Mouse (Mus musculus) spleen, adult 2 months (tissue): ENCODE measurements around the gene Tmem189. TPM values are rescaled to one million over a fixed set of nuclear protein-coding genes. Genes with fewer than 3 reads are reported as not detected.

Experiments used
- DNase-seq, 2 experiments: peaks; one replicate each; pipeline versions ENCODE4 v3.0.0 to v3.0.0-alpha.2; 2012 to 2021; ENCODE audit warnings: low spot score in 2 of 2, low read depth in 1 of 2
- H3K27ac ChIP-seq: fragments of 200-500 bp; 2 replicates; pipeline ENCODE4 v1.5.1; 2012; ENCODE audit warnings: low read length, inconsistent platforms; ENCODE audit not compliant: insufficient read depth
- H3K27me3 ChIP-seq: fragments of 200-500 bp; 2 replicates; pipeline ENCODE4 v1.6.1; 2012; ENCODE audit warnings: mild to moderate bottlenecking, moderate library complexity, low read length, inconsistent platforms; ENCODE audit not compliant: control insufficient read depth, insufficient read depth
- H3K36me3 ChIP-seq: fragments of 200-500 bp; 2 replicates; pipeline ENCODE4 v1.6.1; 2012; ENCODE audit warnings: mild to moderate bottlenecking, low read length, inconsistent platforms; ENCODE audit not compliant: control insufficient read depth, insufficient read depth
- H3K4me1 ChIP-seq: fragments of 200-500 bp; 2 replicates; pipeline ENCODE4 v1.6.1; 2011; ENCODE audit warnings: inconsistent platforms; ENCODE audit not compliant: control insufficient read depth, insufficient read depth, insufficient read length
- H3K4me3 ChIP-seq: fragments of 200-500 bp; 2 replicates; pipeline ENCODE4 v1.5.1; 2011; ENCODE audit warnings: mild to moderate bottlenecking, inconsistent platforms; ENCODE audit not compliant: insufficient read depth, insufficient read length; ENCODE audit errors: extremely low read depth
- CTCF ChIP-seq: fragments of 200-500 bp; IDR thresholded peaks from 2 replicates; pipeline ENCODE4 v1.5.1; 2011; ENCODE audit warnings: mild to moderate bottlenecking, inconsistent platforms; ENCODE audit not compliant: insufficient read depth, insufficient read length, insufficient replicate concordance; ENCODE audit errors: extremely low read depth
- POLR2A ChIP-seq: fragments of 200-500 bp; IDR thresholded peaks from 2 replicates; pipeline ENCODE4 v1.6.1; 2011; ENCODE audit warnings: low read depth, low read length, inconsistent platforms
- WGBS: fragments of 180-500 bp; shearing (Covaris S2); methylation state at CpG from one replicate; pipeline ENCODE4 v1.1.7; 2018; 5-methylcytosine and 5-hydroxymethylcytosine counted together
- polyA plus RNA-seq: library from polyadenylated mRNA; depleted of rRNA; stranded (reverse); fragments of >200 nt; gene quantifications from 2 replicates; pipeline ENCODE4 v1.2.3, GENCODE M21; 2012

Tmem189 gene
- polyA plus RNA-seq, 1 experiment: 90.7 TPM

- peak within 1 kb of the TSS; percentile 88 for H3K4me3 ChIP-seq
- no peaks in the 10 kb centered on the region for H3K27me3 ChIP-seq
- H3K4me1 ChIP-seq: peaks cover 20% of the 10 kb centered on the region; the same call in 1 of the 2 replicates
- peak; percentile 97 for DNase-seq
- peak within 1 kb of the TSS; percentile 97 for H3K27ac ChIP-seq
- H3K36me3 ChIP-seq: no peaks in the 10 kb centered on the region
- 1% methylated on average over 73 of the region's 87 CpGs for WGBS
- TF ChIP-seq POLR2A: no peak
- TF ChIP-seq CTCF: no peak
Measured at GRCm38 (mm10) chr2:167631591-167632448, 57.8 kb downstream of the Tmem189 start, which contains the start of gene Ube2v1. TSS of gene Ube2v1 (minus strand) at chr2:167632095.

- Histone ChIP-seq H3K27ac (peak overlapping the region; percentile 72), H3K27me3 (no peaks in the 10 kb centered on the region), H3K4me1 (peaks cover 20% of the 10 kb centered on the region; the same call in 1 of the 2 replicates), H3K4me3 (peak overlapping the region; percentile 88), H3K36me3 (no peaks in the 10 kb centered on the region)
- DNase-seq: peak in 1 of 2 experiments; percentile 37
- WGBS: 1% methylated on average over 31 of the region's 31 CpGs
- TF ChIP-seq POLR2A (no peak), CTCF (no peak)
Measured at GRCm38 (mm10) chr2:167631181-167631590, 58.4 kb downstream of the Tmem189 start.

- WGBS: 60% methylated on average over 5 of the region's 5 CpGs
- H3K4me3 ChIP-seq: peak overlapping the region; percentile 88
- no peaks in the 10 kb centered on the region for H3K36me3 ChIP-seq
- TF ChIP-seq CTCF: no peak
- TF ChIP-seq POLR2A: no peak
- DNase-seq: no peak
- H3K27me3 ChIP-seq: no peaks in the 10 kb centered on the region
- peaks cover 20% of the 10 kb centered on the region; the same call in 1 of the 2 replicates for H3K4me1 ChIP-seq
- H3K27ac ChIP-seq: peak overlapping the region; percentile 43; the same call in 1 of the 2 replicates
Measured at GRCm38 (mm10) chr2:167630421-167630820, 59.2 kb downstream of the Tmem189 start.

DNA sequence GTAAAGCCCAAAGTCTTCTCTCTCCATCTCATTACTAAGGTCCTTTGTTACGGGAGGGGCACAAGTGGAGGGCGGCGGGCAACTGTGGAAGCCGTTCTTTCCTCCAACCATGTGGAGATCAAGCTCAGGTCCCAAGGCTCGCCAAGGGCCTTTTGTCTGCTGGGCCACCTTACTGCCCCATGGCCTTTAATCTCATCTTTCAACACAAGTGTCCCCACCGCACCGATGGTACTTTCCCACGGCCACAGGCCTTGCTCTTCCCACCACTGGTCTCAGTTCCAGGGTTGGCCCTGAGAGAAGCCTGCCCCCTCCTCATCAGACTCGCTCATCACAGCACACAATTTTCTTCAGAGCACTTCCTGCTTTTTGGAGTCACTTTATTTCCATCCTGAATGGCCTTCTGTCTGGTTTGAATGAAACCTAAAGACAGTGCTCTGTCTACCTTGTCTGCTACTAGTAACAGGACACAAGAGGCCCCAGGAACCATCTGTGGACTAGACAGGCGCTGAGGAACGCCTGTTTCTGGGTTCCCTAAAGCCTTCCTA lies 59.9 kb downstream of the Tmem189 start:
- Histone ChIP-seq H3K36me3 (no peaks in the 10 kb centered on the region), H3K4me3 (no peak overlapping the region), H3K4me1 (peaks cover 20% of the 10 kb centered on the region; the same call in 1 of the 2 replicates), H3K27me3 (no peaks in the 10 kb centered on the region), H3K27ac (peak overlapping the region; percentile 43; the same call in 1 of the 2 replicates)
- WGBS: 79% methylated on average over 11 of the region's 11 CpGs
- no peak for DNase-seq
- no peak for TF ChIP-seq CTCF
- no peak for TF ChIP-seq POLR2A

GRCm38 (mm10) chr2:167628872-167629271 lies 60.8 kb downstream of the Tmem189 start:
- DNase-seq: no peak
- WGBS: 61% methylated on average over 4 of the region's 4 CpGs
- peak overlapping the region; percentile 25; the same call in 1 of the 2 replicates for H3K27ac ChIP-seq

DNA sequence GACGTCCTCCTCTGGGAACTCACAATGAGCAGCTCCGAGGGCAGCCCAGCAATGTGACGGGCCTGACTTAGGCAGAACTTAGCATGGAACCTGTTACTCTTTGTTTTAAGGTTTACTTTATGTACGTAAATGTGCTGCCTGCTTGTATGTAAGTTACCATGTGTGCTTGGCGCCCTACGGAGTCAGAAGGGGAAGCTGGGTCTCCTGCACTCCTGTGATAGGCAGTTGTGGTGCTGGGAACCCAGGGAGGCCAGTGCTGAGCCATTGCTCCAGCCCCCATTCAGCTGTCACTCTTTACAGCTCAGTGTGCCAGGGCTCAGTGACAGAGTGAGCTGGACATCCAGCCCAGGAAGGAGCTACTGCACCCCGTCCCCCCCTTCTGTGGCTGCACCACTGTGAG lies 62.6 kb downstream of the Tmem189 start:
- no peak overlapping the region for H3K4me3 ChIP-seq
- no peak overlapping the region for H3K27ac ChIP-seq
- no peaks in the 10 kb centered on the region for H3K36me3 ChIP-seq
- H3K27me3 ChIP-seq: no peaks in the 10 kb centered on the region
- TF ChIP-seq CTCF (no peak), POLR2A (no peak)
- H3K4me1 ChIP-seq: peaks cover 19% of the 10 kb centered on the region; the same call in 1 of the 2 replicates
- DNase-seq: no peak
- 83% methylated on average over 7 of the region's 7 CpGs for WGBS

More at GRCm38 (mm10) chr2:167628872-167629271, 60.8 kb downstream of the Tmem189 start:
- Histone ChIP-seq H3K4me1 (peaks cover 18% of the 10 kb centered on the region; the same call in 1 of the 2 replicates), H3K36me3 (no peaks in the 10 kb centered on the region), H3K27me3 (no peaks in the 10 kb centered on the region), H3K4me3 (no peak overlapping the region)
- TF ChIP-seq POLR2A (no peak), CTCF (no peak)
